Mouse (Mus musculus) lung, postnatal 4 days (tissue): ENCODE measurements around the gene C1qtnf6.

Experiments
- DNase-seq, 2 experiments: peaks; one replicate each; pipeline ENCODE4 v3.0.0; 2021

C1qtnf6 gene

GRCm38 (mm10) chr15:78530671-78531450, at the start of gene C1qtnf6:
Gene C1qtnf6, minus strand, starts transcription at chr15:78531416.
- peak; percentile 41 to 67 for DNase-seq

DNA sequence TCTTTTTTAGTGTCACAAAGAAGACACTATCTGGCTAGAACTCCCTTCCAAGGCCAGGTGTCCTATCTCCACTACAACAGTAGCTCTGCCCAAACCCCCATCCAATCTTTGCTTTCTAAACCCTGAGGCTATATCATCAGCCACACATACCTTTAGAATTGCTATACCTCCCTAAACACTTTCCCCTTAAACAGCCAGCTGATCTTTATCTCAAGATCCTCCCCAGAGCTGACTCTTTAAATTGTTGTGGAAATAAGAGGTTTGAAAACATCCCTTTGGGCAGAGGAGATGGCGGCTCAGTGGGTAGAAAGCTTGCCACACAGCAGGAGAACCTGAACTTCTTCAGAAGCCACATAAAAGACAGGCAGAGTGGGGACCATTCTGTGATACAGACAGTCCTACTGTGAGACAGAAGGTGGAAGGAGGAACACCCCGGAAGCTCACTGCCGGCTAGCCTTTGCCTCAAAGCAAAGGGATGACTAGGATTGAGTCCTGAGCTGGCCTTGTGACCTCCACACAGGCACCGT, 45.1 kb upstream of the C1qtnf6 start:
- no peak for DNase-seq

GRCm38 (mm10) chr15:78572658-78573397, 41.6 kb upstream of the C1qtnf6 start, which contains the start of gene Rac2:
Gene Rac2, minus strand, starts transcription at chr15:78572783.
- DNase-seq = peak; percentile 69 to 74

GRCm38 (mm10) chr15:78572270-78572600, 41.0 kb upstream of the C1qtnf6 start:
- no peak for DNase-seq

DNA sequence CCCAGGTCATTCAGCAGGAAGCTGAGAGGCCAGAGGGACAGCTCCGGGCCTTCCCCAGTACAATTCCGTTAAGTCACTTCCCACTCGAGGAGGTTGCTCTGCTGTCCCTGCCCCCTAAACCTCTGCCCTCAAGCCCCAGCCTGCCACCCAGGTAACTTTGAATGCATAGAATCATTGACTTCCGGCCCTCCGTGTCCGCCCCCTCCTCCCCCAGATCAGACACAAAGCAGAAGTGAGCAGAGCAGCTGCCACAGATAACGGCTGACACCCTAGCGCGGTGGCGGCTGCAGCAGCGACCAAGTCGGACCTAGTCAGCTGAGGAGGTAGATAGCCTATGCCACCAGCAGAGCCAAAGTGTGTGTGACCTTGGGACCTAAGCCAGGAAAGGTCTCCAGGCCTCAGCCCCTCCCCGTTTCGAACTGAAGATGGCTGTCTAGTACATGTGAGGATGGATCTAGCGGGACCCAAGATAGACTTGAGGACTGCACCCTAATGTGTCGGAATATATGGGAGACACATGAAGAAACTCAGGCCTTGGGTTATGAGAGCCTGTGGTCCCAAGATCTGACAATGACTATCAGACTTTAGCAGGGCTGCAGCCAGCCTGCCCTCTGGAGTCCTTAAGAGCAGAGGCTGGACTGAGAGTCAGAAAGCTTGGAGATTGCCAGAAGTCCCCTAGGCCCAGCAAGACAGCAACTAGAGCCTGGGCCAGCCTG, 40.5 kb upstream of the C1qtnf6 start:
- peak; percentile 68 to 71 for DNase-seq

DNA sequence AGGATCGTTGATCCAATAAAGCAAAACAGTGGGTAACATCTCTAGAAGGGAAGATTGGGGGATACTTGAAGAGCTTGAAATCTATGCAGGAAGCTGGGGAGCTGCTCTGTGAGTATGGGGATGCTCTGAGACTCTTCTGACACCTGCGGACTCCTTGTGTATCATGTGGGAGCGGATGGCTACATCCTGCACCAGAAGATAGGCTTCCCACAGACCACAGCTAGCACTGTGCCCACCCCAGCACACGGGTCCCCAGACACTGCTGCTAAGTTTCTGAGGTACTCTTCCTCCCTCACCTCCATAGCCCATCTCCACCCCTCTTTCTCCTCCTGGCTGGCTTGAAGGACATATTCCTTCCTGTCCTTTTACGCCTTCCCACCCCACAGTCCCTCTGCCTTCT, 39.0 kb upstream of the C1qtnf6 start:
- DNase-seq = no peak

GRCm38 (mm10) chr15:78567608-78568120, 36.4 kb upstream of the C1qtnf6 start:
- DNase-seq = no peak

DNA sequence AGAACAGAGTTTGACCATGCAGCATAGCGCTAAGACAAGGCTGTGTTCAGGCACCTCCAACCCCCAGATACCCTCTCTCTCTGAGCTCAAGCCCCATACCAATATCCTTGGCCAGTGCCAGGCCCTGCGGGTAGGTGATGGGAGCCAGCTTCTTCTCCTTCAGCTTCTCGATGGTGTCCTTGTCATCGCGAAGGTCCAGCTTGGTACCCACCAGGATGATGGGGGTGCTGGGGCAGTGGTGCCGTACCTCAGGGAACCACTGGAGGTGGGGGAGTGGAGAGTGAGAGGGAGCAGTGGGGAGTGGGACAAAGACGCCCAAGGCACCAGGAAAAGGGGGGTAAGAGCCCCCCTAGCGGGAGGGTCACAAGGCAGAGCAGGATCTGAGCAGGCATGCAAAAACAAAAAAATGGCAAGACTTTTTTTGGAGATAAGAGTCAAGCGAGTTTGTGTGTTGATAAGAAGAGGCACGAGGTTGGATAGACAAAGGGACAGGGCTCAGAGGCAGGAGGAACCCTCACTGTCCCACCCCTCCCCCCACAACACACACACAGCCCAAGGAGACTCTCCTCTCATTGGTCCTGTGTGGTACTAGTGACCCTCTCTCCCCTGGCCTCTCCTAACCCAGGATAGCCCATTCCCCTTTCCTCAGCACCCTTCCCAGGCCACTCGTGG, 33.7 kb upstream of the C1qtnf6 start:
- DNase-seq = no peak

- peak in 1 of 2 experiments; percentile 44 for DNase-seq
These were observed 32.7 kb upstream of the C1qtnf6 start for GRCm38 (mm10) chr15:78563937-78564336.

- DNase-seq = no peak
These were observed 32.1 kb upstream of the C1qtnf6 start for GRCm38 (mm10) chr15:78563344-78563743.

DNA sequence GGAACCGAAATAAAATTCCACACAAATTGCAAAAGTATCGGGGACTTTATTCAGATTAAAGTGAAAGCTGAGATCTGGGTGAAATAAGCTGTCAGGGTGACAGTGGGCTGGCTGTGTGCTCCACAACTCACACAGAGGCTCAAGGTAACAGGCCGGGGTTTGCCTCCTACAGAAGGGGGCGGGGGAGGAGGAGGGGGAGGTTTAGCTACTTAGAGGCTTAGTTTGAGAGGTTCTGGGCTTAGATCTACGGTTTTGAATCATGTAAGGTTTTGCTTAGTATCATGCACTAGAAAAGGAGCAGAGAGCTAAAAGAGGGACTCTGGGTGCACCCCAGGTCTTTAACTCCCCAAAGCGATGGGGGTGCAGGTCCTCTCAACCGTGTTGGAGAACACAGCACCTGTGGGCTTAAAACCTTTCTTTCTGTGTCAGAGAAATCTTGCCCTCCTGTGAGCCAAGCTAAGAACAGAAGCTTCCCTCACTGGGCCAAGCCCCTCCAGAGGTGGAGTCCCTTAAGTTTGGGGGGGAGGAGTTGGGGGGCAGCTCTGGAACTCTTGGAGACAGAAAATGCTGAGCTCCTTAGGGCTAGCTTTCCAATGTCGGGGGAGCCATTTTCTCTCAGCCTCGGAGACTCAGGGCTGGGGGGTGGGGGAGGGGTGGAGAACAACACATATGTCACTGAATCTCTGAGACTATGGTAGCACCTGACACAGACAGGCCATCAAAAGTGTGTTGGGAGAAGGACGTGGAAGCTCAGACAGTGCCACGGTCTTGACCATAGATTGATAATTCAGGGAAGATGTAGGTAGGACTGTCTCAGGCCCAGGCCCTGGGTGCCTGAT, 28.1 kb upstream of the C1qtnf6 start:
- DNase-seq = no peak

GRCm38 (mm10) chr15:78557693-78558535, 26.7 kb upstream of the C1qtnf6 start:
- no peak for DNase-seq

GRCm38 (mm10) chr15:78554545-78555313, 23.5 kb upstream of the C1qtnf6 start:
- no peak for DNase-seq

DNA sequence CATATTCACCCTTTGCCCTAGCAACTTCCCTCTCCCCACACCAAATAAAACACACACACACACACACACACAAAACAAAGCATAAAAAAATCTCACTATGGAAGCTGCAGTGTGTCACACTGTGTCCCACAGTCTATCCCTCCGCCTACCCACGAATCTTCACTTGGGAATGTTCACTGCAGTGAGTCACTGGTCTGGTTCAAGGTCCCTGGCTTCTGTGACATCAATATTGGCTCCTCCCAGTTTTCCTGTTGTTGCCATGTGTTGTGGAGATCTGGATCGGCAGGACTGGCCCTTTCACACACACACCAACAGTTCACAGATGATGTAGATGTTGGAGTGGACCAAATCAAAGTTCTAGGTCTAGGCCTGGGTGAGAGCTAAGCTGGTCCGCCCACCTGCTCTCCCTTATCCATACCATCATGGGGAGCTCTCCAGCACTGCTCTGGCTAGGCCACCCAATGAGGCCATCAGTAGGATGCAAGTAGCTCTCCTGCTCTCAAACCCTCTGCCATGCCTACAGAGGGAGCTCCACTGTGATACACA, 18.0 kb upstream of the C1qtnf6 start:
- no peak for DNase-seq

DNA sequence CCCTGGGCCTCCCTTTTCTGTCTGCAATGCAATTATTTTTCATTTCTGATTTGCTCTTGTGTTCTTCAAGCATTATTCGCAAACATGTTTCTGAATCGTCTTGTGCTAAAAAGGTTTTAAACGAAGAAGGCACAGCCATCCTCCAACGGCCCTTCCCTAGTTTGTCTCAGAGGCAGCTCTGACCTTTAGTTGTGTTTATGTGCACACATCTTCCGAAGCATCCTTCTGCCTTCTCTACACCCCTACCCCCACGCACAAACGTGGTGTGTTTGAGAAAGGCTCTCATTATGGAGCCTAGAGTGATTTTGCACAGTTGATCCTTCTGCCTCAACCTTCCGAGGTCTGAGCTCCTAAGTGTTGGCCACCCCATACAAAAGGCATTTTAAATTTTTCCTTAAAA, 17.5 kb upstream of the C1qtnf6 start:
- no peak for DNase-seq

GRCm38 (mm10) chr15:78548336-78548665, 17.1 kb upstream of the C1qtnf6 start:
- DNase-seq = no peak

DNA sequence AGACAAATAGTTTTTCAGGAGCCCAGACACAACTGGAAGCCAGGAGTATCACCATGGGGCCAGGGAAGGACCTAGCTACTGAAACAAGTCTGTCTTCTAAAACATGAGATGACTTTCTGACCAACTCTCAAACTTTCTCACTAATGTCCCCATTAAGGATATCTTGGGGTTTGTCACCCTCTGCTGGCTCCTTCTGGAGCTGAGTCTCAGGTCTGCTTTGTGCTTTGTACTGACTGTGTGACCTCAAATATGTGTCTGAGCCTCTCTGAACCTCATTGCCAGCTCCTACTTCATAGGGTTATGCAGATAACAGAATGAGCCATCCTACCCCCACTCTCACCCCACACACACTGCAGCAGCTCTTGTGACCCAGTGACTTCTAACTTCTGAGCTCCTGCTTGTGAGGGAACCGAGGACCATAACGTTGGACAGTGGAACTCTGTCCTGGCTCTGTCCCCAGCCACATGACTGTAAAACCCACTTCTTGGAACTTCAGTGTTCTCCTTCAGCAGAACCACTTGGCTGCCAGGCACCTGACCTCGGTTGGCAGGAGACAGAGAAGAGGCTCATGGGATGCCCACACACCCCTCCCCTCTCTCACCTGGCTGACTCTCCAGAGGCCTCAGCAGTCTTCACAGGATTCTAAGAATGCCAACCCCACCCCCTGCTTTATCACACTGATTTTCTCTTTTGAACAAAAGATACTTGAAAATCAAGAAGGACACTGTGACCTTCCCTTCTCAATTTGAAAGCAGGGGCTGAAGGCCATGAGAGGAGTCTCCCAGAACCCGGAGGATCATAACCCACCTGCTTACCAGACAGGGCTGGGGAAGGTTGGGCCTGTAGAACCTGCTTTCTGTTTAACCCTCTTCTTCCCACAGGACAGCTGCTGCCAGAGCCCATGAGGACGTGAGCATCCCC, 16.5 kb upstream of the C1qtnf6 start:
- peak; percentile 59 to 83 for DNase-seq

DNA sequence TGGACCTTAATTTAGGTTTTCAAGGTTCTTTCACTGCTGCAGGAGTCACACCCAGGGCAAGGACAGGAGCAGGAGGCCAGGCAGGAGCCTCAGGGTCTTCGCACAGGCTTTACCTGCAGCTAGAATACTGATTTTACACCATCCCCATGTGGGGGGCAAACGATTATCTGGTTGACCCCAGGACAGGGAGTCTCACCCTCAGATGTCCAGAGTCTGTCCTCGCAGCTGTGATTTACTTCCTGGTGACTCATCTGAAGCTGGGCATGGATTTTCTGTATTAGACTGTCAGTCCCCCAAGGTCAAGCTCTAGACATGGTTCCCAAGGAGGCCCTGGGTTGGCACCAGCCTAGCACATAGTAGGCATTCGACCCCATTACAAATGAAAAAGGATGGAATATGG, 14.8 kb upstream of the C1qtnf6 start:
- DNase-seq = no peak
